Mouse (Mus musculus): ENCODE data around the gene Kifc5b. TPM values are rescaled to one million over a fixed set of nuclear protein-coding genes. Genes with fewer than 3 reads are reported as not detected.
"Not testable (repeated sequence)": the region's sequence is repeated elsewhere in the genome, so short reads cannot be mapped to it uniquely, and the experiment has no call there.

The Kifc5b gene
- polyA plus RNA-seq, 1 experiment = 6.8 TPM

DNA sequence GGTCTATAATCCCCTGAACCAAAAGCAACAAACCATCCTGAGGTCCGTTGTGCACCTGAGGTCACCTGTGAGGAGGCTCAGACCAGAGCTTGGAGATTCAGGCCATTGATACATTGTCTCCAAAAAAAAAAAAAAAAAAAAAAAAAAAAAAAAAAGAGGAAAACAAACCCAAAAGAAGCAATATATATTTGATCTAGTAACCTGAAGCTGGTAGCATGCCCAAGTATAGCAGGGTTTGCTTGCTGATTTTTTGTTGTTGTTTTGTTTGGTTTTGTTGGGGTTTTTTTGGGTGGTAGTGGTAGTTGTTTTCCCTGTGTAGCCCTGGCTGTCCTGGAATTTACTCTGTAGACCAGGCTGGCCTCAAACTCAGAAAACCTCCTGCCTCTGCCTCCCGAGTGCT, 1.5 kb downstream of the Kifc5b start:
- Histone ChIP-seq H3K4me1 (ENCODE audit: control insufficient read depth, insufficient read depth, insufficient read length) (no peaks in the 10 kb centered on the region; the same call in 1 of the 2 replicates), H3K27me3 (ENCODE audit: control insufficient read depth, insufficient read depth, low read length) (no peaks in the 10 kb centered on the region), H3K27ac (ENCODE audit: insufficient read depth, low read length) (no peak overlapping the region), H3K4me3 (ENCODE audit: extremely low read depth, insufficient read depth, insufficient read length) (no peak overlapping the region; the same call in 1 of the 2 replicates), H3K36me3 (ENCODE audit: control insufficient read depth, insufficient read depth, low read length) (no peaks in the 10 kb centered on the region; the same call in 1 of the 2 replicates)
- TF ChIP-seq POLR2A (IDR thresholded peaks at IDR 0.05; ENCODE audit: low read depth, low read length) (no peak), CTCF (IDR thresholded peaks at IDR 0.05; ENCODE audit: extremely low read depth, insufficient read depth, insufficient read length, insufficient replicate concordance) (no peak)
- 74% methylated on average over 2 of the region's 2 CpGs for WGBS
- DNase-seq (ENCODE audit: low read depth in 1 of 2, low spot score in 2 of 2) = no peak

DNA sequence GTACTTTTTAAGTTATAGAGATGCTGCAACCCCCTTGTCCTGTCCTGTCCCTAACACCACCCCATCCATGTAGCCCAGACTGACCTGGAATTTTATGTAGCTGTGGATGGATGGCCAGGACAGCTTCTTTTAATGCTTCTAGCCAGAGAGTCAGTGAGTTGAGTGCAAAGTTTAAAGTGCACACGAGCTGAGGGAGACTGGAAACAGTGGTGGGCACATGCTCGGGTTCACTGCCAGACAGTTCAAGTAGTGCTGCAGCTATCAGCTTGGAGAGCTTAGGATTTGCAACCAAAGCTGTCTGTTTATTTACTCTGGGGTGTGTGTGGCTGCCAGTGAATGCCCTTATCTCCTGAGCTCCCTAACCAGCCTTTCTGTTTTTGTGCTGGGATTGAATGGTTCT, 2.6 kb downstream of the Kifc5b start:
- 87% methylated on average over 2 of the region's 2 CpGs for WGBS
- DNase-seq (ENCODE audit: low read depth in 1 of 2, low spot score in 2 of 2); H3K27me3 ChIP-seq (ENCODE audit: control insufficient read depth, insufficient read depth, low read length); H3K27ac ChIP-seq (ENCODE audit: insufficient read depth, low read length); H3K36me3 ChIP-seq (ENCODE audit: control insufficient read depth, insufficient read depth, low read length); H3K4me3 ChIP-seq (ENCODE audit: extremely low read depth, insufficient read depth, insufficient read length); H3K4me1 ChIP-seq (ENCODE audit: control insufficient read depth, insufficient read depth, insufficient read length): not testable (repeated sequence)

DNA sequence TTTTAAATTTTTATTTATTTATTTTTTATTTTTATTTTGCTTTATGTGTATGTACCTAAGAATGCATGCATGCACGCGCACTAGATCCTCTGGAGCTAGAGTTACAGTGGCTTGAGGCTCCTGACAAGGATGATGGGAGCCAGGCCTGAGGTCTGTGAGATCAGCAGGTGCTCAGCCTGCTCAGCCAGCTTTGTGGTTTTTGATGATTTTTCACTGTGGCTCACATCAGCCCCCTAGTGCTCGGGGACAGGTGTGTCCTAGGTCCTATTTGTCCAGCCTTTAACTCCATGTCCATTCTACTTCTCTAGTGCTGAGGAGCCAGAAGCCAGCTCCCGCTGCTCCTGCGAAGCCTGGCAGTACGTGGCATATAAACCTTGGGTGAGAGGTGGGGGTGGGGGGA, 5.5 kb downstream of the Kifc5b start:
- not testable (repeated sequence) for H3K27ac ChIP-seq (ENCODE audit: insufficient read depth, low read length); H3K36me3 ChIP-seq (ENCODE audit: control insufficient read depth, insufficient read depth, low read length); DNase-seq (ENCODE audit: low read depth in 1 of 2, low spot score in 2 of 2); H3K27me3 ChIP-seq (ENCODE audit: control insufficient read depth, insufficient read depth, low read length); H3K4me1 ChIP-seq (ENCODE audit: control insufficient read depth, insufficient read depth, insufficient read length); H3K4me3 ChIP-seq (ENCODE audit: extremely low read depth, insufficient read depth, insufficient read length)
- WGBS = 84% methylated on average over 6 of the region's 6 CpGs

DNA sequence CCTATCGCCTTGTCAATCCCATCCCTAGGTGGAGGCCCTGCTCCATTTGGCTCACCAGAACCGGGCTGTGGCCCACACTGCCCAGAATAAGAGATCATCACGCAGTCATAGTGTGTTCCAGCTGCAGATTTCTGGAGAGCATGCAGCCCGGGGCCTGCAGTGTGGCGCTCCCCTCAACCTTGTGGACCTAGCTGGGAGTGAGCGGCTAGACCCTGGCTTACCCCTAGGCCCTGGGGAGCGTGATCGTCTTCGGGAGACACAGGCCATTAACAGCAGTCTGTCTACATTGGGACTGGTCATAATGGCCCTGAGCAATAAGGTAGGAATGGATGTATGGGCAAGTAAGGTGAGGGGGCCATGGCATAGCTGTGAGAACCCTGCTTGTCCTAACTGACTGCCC, 8.5 kb downstream of the Kifc5b start:
- H3K36me3 ChIP-seq (ENCODE audit: control insufficient read depth, insufficient read depth, low read length); DNase-seq (ENCODE audit: low read depth in 1 of 2, low spot score in 2 of 2); H3K4me1 ChIP-seq (ENCODE audit: control insufficient read depth, insufficient read depth, insufficient read length); H3K27me3 ChIP-seq (ENCODE audit: control insufficient read depth, insufficient read depth, low read length); H3K4me3 ChIP-seq (ENCODE audit: extremely low read depth, insufficient read depth, insufficient read length); H3K27ac ChIP-seq (ENCODE audit: insufficient read depth, low read length): not testable (repeated sequence)
- 98% methylated on average over 9 of the region's 9 CpGs for WGBS

DNA sequence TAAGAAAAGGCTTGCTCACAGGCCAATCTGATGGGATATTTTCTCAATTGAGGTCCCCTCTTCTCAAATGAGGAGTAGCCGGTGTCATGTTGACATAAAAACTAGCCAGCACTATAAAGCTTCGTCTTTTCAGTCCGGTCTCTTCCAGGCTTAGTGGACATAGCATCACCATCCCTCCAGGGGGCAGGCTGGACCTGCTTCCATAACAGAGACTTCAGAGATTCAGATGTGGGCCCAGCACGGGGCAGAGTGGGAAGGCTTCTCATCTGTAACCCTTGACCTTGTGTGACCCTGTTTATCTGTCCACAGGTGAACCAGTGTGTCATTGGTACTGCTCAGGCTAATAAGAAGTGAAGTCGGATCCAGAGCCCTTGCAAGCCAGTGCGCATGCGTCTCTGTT, 14.9 kb downstream of the Kifc5b start:
- peaks cover 21% of the 10 kb centered on the region for H3K36me3 ChIP-seq (ENCODE audit: control insufficient read depth, insufficient read depth, low read length)
- not testable (repeated sequence) for DNase-seq (ENCODE audit: low read depth in 1 of 2, low spot score in 2 of 2)
- WGBS = 72% methylated on average over 7 of the region's 7 CpGs

DNA sequence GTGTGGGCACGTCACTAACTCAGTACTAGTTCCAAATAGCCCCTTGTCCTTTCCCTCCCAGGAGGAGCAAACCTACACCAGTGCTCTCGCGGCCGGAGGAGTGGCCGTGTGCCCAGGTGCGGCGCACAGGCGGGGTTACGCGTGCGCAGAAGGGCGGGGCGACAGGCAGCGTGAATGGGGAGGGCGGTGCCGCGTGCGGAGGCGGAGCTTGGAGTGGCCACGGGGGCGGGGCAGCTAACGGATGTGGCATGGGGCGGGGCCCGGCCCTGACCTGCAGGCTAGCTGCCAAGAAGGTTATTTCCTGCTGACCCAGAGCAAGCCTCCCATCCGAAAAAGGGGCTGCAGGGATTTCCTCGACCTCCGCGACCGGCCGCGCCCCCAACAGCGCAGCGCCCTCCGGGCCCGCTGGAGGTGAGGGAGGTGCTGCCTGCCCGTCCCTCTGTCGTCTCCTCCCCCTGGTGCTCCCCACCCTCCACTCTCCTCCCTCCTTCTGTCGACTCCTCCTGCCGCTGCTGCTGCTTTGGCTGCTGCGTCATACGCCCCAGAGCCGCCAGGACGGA, 16.0 kb downstream of the Kifc5b start, which contains the start of gene Phf1:
Gene Phf1 (plus strand): TSS at position 214 of the 560 bp plus-strand sequence.
- Histone ChIP-seq H3K36me3 (ENCODE audit: control insufficient read depth, insufficient read depth, low read length) (peaks cover 30% of the 10 kb centered on the region), H3K4me1 (ENCODE audit: control insufficient read depth, insufficient read depth, insufficient read length) (peaks cover 15% of the 10 kb centered on the region; the same call in 1 of the 2 replicates), H3K27me3 (ENCODE audit: control insufficient read depth, insufficient read depth, low read length) (no peaks in the 10 kb centered on the region), H3K27ac (ENCODE audit: insufficient read depth, low read length) (peak within 1 kb of the TSS; percentile 81), H3K4me3 (ENCODE audit: extremely low read depth, insufficient read depth, insufficient read length) (peak within 1 kb of the TSS; percentile 87)
- WGBS = under 1% methylated on average over 41 of the region's 43 CpGs
- TF ChIP-seq CTCF (IDR thresholded peaks at IDR 0.05; ENCODE audit: extremely low read depth, insufficient read depth, insufficient read length, insufficient replicate concordance) (no peak), POLR2A (IDR thresholded peaks at IDR 0.05; ENCODE audit: low read depth, low read length) (peak; percentile 34; the same call in 1 of the 2 replicates)
- DNase-seq (ENCODE audit: low read depth in 1 of 2, low spot score in 2 of 2) = peak; percentile 88 to 99

More for the DNA sequence above, 14.9 kb downstream of the Kifc5b start:
- H3K4me3 ChIP-seq (ENCODE audit: extremely low read depth, insufficient read depth, insufficient read length); H3K27ac ChIP-seq (ENCODE audit: insufficient read depth, low read length); H3K27me3 ChIP-seq (ENCODE audit: control insufficient read depth, insufficient read depth, low read length): not testable (repeated sequence)
- TF ChIP-seq CTCF (IDR thresholded peaks at IDR 0.05; ENCODE audit: extremely low read depth, insufficient read depth, insufficient read length, insufficient replicate concordance) = peak; percentile 33; the same call in 1 of the 2 replicates
- H3K4me1 ChIP-seq (ENCODE audit: control insufficient read depth, insufficient read depth, insufficient read length) = peaks cover 11% of the 10 kb centered on the region; the same call in 1 of the 2 replicates

DNA sequence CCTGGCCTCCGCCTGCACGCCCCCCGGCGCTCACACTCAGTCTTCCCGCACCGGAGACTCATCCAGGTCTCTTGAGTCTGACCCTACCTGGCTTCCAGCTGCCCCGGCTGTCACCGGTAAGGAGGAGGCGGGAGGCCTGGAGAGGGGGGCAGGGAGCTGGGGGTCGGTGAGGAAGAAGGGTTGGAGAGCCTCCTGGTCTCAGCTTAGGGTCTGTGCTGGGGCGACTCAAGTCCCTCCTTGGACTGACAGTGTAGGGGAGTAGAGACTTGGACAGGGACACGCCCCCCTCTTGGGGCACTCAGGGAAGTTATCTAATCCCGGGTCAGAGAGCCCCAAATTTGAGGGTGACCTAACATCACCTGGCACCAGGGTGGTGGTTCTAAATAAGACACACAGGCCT, 16.5 kb downstream of the Kifc5b start:
- 5% methylated on average over 13 of the region's 13 CpGs for WGBS
- no peak for TF ChIP-seq CTCF (IDR thresholded peaks at IDR 0.05; ENCODE audit: extremely low read depth, insufficient read depth, insufficient read length, insufficient replicate concordance)
- TF ChIP-seq POLR2A (IDR thresholded peaks at IDR 0.05; ENCODE audit: low read depth, low read length) = no peak
- peaks cover 20% of the 10 kb centered on the region; the same call in 1 of the 2 replicates for H3K4me1 ChIP-seq (ENCODE audit: control insufficient read depth, insufficient read depth, insufficient read length)

More for the DNA sequence above, 16.5 kb downstream of the Kifc5b start:
- no peaks in the 10 kb centered on the region for H3K27me3 ChIP-seq (ENCODE audit: control insufficient read depth, insufficient read depth, low read length)
- no peak for DNase-seq (ENCODE audit: low read depth in 1 of 2, low spot score in 2 of 2)
- H3K27ac ChIP-seq (ENCODE audit: insufficient read depth, low read length) = peak overlapping the region; percentile 81
- peaks cover 30% of the 10 kb centered on the region for H3K36me3 ChIP-seq (ENCODE audit: control insufficient read depth, insufficient read depth, low read length)
- peak overlapping the region; percentile 87 for H3K4me3 ChIP-seq (ENCODE audit: extremely low read depth, insufficient read depth, insufficient read length)

All from spleen, adult 2 months (tissue).